Mouse (Mus musculus) thymus, adult 18-20 months (tissue): ENCODE data around the gene Mkks.

Experiments used
- DNase-seq, 2 experiments: peaks; one replicate each; pipeline ENCODE4 v3.0.0; 2022; ENCODE audit warnings: mixed read lengths in 2 of 2

Mkks gene

GRCm38 (mm10) chr2:136834715-136835075, 56.5 kb downstream of the Mkks start:
- no peak for DNase-seq

- DNase-seq: no peak
Observed at GRCm38 (mm10) chr2:136833976-136834714, 57.0 kb downstream of the Mkks start.

DNA sequence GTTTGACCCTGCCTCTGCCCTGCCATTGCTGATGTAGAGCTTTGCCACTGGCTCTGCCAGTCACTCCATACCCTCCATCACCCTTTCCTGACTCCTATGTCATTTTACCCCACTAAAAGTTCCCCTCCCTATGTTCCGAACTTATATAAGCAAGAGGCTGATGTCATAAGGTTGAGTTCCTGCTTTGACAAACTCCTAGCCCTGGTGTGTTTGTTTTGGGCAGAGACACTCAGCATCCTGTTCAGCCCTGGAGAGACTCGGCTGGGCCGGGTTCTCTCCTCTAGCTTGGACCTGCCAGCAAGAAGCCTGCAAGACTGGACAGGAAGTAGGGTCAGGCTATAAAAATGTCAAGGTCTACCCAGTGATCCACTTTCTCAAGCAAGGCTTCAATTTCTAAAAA, 58.3 kb downstream of the Mkks start:
- DNase-seq: no peak

DNA sequence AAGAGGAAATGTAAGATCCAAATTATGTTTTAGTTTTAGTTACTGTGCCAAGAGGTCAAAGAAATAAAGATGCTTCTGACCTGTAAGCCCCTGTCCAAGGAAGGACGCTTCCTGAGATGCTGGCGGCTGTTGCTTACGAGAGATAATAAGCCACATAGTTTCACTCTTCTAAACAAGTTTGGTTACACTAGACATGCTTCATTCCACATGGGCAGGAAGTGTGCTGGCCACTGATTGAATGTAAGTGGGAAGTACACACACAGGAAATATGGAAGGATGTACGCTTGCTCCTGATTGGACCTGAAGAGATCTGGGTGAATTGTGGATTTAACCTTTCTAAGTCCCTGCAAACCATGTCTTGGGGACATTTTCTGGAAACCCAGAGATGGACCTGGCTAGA, 63.6 kb downstream of the Mkks start:
- DNase-seq: no peak
